Mouse (Mus musculus) Muller cell, postnatal 12 days (primary cell): ENCODE measurements around the gene Slf2.
A peak's percentile ranks its signal among the peaks of the same experiment; 100 is the strongest.

Experiments
- DNase-seq: peaks from one replicate; pipeline ENCODE4 v3.0.0-alpha.2; 2015; ENCODE audit errors: inconsistent ontology term

The Slf2 gene

DNA sequence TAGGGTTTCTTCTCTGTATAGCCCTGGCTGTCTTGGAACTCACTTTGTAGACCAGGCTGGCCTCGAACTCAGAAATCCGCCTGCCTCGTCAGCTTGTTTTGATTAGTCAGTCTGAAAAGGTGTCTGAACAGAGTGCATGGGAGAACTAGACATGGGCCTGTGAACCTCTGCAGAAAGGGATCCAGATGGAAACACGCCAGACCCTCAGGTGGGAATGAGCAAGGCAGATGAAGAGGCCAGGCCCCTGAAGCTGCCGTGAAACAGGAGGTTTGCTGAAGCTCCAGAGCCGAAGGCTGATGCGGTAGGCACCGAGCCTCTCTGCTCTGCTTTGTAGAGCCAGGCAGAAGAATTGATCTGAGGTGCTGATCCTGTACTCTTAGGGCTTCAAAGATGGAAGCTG lies 81.3 kb downstream of the Slf2 start:
- DNase-seq: no peak

GRCm38 (mm10) chr19:45012636-45013035 lies 81.7 kb downstream of the Slf2 start:
- no peak for DNase-seq

DNA sequence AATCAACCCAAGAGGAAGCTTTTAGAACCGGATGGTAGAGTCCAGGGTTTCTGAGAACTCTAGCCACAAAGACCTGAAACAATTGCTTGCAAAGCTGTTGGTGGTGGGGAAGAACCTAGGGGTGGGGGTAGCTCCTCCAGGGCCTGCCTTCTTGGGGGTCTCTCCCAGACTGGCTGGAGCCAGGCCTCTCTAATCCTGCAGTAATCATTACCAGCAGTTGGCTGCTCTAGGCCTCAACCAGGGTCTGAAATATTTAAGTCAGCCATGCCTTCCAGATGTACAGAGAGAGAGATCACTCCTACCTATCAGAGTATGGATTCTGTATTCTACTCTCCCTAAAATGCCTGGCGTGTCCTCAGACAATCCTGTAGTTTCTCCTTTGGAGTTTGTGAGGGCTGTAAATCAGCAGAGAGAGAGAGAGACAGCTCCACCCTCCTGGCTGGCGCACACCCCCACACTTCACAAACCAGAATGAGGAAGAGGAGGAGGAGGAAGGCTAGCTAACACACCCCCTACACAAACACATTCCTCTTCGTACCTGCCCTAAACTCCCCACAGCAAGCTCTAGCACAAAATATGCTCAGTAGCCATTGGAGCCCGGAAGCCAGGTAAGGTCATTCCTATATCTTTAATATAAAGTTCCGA lies 82.8 kb downstream of the Slf2 start:
- DNase-seq: no peak

GRCm38 (mm10) chr19:45014335-45014971 lies 83.5 kb downstream of the Slf2 start, which contains the start of gene Lzts2:
Gene Lzts2 (plus strand): TSS chr19:45014414.
- DNase-seq: no peak

DNA sequence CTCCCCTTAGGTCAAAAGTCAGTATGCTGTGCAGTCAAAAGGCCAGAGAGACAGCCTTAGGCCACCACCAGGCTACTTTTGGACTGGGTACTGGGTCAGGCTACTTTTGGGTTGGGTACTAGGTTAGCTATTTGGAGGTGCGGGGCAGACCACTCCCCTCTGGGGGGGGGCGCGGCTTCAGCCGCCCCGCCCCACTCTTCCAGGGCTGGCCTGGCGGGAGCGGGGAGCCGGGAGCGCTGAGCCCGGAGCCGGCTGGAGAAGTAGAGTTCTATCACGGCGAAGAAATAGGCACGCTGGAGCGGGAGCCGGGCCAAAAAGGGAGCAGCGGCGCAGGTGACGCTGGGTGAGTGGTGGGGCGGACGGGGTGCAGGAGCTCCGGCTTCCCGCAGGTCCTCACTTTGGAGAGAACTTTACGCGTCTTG lies 84.0 kb downstream of the Slf2 start:
- DNase-seq: peak; percentile 63

- peak; percentile 56 for DNase-seq
These were observed 84.7 kb downstream of the Slf2 start for GRCm38 (mm10) chr19:45015518-45016281.

GRCm38 (mm10) chr19:45016341-45017215 lies 85.6 kb downstream of the Slf2 start:
- DNase-seq: peak; percentile 87

DNA sequence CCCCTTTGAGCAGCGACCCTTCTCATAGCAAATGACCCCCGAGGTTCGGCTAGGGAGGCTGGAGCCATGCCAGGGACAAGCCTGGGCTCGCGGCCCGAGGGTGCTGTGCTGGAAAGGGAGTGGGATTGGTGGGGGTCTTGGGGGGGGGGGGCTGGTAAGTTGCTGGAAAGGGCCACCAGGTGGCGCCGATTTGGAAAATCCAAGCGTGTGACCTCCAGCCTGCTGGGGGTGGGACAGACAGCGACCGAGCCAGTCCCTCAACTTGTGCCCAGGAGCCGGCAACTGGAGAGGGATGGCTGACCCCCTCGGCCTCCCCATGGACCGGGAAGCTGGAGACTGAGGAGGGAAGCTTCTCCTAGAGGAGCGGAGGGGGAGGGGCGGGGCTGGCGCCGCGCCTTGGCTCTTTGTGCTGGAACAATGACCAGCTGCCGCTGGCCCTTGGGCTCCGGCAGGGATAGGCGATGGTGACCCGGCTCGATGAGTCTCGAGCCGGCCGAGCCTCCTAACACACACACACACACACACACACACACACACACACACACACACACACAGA lies 86.3 kb downstream of the Slf2 start:
- peak; percentile 93 for DNase-seq

DNA sequence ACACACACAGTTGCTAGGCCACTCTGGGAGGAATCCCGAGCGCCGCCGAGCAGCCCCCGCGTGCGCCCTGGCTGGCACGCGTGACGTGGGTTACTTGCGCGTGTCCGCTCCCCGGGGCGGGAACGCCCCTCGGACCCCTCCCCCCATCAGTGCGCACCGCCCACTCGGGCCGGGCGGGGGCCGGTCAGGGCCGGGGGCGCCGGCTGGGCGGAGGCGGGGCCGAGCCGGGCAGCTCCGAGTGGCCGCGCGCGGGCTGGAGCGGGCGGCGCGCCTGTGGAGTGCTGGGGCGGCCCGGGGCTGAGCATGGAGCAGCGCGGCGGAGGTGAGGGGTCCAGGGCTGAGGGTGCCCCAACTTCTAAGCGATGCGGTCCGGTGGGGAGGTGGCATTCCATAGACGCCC lies 87.0 kb downstream of the Slf2 start:
- peak; percentile 93 for DNase-seq

DNA sequence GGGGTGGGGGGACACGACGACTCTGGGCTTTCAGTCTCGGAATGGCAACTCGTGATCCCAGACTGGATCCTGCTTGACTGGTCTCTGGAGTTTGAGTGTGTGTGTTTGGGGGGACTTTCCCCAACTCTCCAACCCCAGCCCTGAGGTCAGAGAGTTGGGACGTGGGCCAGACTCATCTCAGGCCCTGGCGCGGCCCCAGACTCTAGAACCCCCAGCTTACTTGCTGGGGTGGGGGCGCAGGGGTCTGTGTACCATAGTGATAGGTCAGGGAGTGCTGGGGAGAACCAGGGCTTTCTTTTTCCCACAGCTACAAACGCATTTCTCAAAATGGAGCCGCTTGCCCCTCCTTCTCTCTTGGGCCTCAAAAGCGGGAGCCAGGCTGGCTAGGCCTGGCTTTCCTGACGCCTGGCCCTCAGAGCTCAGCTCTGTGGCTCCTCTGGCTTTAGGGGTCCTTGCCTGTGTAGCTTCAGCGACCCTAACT lies 87.4 kb downstream of the Slf2 start:
- DNase-seq: peak; percentile 50

GRCm38 (mm10) chr19:45020348-45020747 lies 89.4 kb downstream of the Slf2 start:
- peak; percentile 50 for DNase-seq

GRCm38 (mm10) chr19:45021362-45021761 lies 90.4 kb downstream of the Slf2 start:
- DNase-seq: no peak

DNA sequence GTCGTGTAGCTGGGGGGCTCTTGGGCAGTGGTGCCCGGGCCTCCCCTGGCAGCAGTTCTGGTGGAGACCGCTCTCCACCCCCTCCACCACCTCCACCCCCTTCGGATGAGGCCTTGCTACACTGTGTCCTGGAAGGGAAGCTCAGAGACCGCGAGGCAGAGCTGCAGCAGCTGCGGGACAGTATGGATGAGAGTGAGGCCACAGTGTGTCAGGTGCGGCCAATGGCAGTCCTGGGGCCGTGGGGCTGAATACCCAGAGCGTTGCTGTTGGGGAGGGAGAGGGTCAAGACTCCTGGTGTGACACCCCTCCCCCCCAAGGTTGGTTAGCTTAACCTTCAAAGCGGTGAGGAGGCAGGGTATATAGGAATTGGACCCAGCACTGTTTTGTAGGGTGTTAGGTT lies 93.0 kb downstream of the Slf2 start:
- no peak for DNase-seq

DNA sequence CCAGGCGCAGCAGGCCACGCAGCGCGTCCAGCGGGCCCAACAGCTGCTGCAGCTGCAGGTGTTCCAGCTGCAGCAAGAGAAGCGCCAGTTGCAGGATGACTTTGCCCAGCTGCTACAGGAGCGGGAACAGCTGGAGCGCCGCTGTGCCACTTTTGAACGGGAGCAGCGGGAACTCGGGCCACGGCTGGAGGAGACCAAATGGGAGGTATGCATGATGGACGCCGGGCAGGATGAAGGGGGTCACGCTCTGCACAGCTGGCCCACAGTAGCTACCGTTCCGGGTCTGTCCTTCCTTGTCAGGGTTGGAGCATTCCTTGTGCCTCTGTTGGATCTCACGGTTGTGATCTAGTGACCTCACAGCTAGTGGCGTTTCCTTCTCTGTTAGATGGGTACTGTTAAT lies 93.8 kb downstream of the Slf2 start:
- DNase-seq: no peak

- no peak for DNase-seq
These were observed 95.1 kb downstream of the Slf2 start for GRCm38 (mm10) chr19:45025937-45026568.

GRCm38 (mm10) chr19:45026958-45027670 lies 96.2 kb downstream of the Slf2 start:
- no peak for DNase-seq

GRCm38 (mm10) chr19:45027848-45028247 lies 96.9 kb downstream of the Slf2 start:
- peak; percentile 73 for DNase-seq

DNA sequence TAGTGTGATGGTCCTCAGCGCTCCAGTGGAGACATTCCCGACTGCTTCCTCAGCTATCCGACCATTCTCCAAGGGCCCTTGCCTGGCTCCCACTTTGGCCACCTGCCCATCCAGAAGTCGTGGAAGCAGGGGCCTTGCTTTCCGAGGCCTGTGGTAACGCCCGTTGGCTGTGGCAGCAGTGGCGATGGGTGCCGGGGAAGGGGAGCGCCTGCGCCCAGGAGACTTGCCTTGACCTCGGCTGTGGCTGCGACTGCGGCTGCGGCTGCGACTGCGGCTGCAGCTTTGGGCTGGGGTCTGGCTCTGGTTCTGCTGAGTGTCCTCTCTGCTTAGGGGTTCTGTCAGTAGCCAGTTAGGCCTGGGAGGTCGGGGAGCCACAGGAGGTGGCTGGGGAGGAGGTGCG lies 97.8 kb downstream of the Slf2 start:
- DNase-seq: no peak

DNA sequence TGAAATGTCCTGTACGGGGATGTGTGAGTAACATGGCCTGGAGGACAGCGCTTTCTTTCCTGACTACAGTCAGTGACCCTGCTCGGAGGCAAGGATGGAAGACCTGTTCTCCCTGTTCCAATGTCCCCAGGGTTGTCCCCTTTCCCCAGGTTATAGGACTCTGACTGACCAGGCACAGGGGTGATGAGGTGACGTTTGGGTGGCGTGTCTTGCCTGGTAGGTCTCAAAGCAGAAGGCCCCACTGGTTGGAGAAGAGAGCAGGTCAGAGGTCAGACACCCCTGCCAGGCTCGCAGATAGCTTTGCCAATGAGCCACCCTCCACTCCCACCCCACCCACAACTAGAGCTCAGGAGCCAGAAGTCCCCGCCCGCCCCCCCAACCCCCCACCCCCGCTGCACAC lies 98.6 kb downstream of the Slf2 start:
- no peak for DNase-seq

- DNase-seq: peak; percentile 57
These were observed 99.2 kb downstream of the Slf2 start for GRCm38 (mm10) chr19:45030111-45030510.
